Mouse (Mus musculus) B cell, adult 2 months (primary cell): ENCODE data around the gene Msmb.
"Not testable (repeated sequence)": the region's sequence is repeated elsewhere in the genome, so short reads cannot be mapped to it uniquely, and the experiment has no call there.

Experiments
- DNase-seq, 2 experiments: peaks; one replicate each; pipeline ENCODE4 v3.0.0; 2022

Msmb gene

DNA sequence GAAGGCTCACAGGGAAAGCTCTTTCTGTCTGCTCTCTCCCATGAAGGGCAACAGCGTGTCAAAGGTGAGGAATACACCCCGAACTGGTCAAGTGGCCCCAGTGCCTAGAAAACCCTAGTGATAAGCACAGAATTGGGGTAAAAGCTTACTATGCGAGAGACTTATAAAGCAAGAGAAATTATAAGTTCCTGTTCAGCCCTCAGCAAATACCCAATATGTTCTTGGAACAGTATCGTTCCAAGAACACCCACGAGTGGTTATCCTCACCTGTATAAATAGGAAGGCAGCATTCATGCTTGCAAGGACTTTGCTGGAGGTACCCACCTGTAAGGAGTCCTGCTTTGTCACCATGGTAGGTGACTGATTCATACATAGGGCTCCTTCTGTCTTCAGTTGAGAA is at the start of gene Msmb:
Gene Msmb (plus strand): TSS at position 301 of the 400 bp plus-strand sequence.
- no peak for DNase-seq

GRCm38 (mm10) chr14:32093018-32093417 is 48.8 kb upstream of the Msmb start:
- DNase-seq, result no peak

DNA sequence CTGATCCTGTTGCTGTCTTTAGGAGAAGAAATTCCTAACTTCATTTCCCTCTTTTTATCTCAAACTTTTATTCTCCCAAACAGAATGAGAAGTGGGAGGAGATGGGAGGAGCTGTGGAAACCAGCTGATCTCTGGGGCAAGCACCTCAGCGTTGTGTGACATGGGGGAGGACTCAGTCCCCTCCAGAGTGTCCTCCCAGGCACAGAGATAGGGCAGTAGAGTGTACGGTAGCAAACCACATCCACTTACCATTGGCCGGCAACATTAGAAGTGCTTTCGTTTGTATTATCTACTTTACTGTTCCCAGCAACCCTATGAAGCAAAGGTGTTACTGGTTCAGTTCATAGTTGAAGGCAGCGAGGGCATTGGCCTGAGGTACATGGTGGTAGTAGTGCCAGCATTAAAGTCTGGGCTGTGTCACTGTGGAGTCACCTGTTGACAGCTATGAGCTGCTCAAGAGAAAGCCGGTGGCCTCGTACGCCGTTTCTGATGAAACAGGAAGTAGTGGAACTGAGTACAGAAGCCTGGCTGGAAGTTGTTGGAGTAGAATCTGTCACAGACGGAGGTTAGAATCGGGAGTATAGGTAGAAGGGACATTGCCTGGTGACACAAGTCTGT is 48.2 kb upstream of the Msmb start:
- no peak for DNase-seq

DNA sequence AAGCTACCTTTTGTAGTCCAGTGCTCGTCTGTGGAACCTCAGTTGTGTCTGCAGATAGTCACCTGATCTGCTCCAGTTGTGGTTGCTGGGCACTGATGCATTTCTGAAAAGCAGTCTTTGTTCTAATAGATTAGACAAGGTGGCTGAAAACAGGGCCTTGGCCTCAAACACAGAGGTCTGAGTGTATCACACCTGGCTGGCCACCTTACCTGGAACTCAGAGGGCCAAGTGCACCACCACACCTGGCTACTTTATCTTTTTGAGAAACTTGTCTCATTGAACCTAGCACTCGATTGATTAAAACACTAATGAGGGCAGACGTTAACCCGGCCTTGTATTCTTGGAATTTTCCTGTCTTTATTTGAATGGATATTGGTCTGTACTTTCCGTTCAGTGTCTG is 46.2 kb upstream of the Msmb start:
- no peak for DNase-seq

GRCm38 (mm10) chr14:32096740-32097139 is 45.1 kb upstream of the Msmb start:
- DNase-seq, result no peak

- DNase-seq, result no peak
Observed at GRCm38 (mm10) chr14:32097691-32098090, 44.1 kb upstream of the Msmb start.

- DNase-seq, result no peak
Observed at GRCm38 (mm10) chr14:32098951-32099350, 42.9 kb upstream of the Msmb start.

DNA sequence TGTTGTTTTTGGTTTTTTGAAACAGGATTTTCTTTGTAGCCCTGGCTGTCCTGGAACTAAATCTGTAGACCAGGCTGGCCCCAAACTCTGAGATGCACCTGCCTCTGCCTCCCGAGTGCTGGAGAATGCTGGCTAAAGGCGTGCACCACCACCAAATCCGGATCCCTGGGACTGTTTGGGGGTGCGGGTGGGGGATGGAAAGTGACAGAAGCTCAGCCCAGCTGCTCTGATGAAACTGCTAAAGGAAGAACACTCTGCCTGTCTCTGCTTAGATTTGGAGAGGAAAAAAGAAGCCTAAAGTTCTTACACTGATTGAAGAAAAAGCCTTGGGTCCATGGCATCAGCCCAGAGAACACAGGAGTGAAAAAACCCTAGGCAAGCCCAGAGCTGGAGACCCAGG is 38.3 kb upstream of the Msmb start:
- no peak for DNase-seq

GRCm38 (mm10) chr14:32105663-32106062 is 36.2 kb upstream of the Msmb start:
- DNase-seq, result no peak

DNA sequence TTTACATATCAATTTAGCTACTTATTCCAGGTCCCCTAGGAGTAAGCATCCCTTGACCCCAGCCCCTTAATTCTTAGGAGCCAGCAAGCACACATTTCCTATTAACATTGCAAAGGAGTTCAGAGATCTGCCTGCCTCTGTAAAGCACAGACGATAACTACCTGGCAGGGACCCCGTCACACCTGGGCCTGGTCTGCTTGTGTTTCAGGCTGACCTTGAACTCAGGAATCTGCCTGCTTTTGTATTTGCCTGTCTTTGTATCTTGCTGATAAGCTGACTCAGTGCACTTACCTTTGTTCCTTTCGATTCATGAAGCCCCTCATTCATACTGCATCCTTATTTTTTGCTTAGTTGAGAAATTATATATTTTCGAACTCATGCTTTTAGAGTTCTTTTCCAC is 34.9 kb upstream of the Msmb start:
- no peak for DNase-seq

DNA sequence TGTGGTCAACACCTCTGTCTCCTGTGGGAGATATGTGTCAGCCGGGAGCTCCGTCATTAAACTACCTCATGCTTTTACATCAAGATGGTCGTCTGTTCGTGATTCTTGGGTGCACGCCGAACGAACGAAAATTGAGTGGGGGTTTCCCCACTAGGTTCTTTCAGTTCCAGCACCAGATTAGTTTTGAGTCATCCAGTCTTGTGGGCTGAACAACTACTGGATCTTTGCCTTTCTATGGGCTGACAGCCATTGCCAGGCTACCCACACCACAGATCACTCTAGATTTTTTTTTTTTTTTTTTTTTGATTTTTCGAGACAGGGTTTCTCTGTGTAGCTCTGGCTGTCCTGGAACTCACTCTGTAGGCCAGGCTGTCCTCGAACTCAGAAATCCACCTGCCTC is 29.7 kb upstream of the Msmb start:
- DNase-seq, result not testable (repeated sequence)

- DNase-seq, result no peak
Observed at GRCm38 (mm10) chr14:32120940-32121919, 20.6 kb upstream of the Msmb start.

DNA sequence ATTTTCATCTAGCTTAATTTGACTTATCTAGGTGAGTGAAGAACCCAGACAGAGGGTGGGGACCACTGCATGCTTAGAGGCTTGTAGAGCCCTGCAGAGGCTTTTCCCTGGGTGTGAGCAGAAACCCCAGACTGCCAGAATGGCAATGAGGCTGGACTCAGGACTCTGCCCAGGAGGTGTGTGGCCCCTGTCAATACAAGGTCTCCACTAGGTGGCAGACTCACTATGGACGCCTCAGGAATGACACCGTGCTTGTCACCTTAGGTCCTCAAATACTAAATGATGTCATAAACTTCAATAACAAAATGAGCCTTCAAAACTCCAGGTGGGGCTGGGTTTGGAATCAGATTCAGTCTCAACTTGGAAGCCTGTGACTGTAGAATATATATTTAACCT is 19.9 kb upstream of the Msmb start:
- peak; percentile 51 to 60 for DNase-seq

DNA sequence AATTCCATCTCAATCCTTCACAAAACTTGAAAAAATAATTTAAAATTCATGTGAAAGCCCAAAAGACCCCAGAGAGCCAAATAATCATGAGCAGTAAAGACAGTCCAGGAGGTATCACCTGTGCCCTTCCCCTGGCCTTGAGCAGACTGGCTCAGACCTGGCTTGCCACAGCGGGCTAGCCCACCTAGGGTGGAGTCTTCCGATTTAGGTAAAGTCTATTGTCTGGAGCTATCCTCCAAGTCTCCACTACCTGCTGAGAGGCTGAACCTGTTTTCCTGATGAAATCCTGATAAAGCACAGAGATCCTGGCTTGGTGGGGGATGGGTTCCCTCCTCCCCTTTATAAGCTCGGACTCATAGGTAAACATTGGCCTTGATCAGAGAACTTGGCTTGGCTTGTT is 17.6 kb upstream of the Msmb start:
- no peak for DNase-seq

GRCm38 (mm10) chr14:32125256-32125655 is 16.6 kb upstream of the Msmb start:
- DNase-seq, result not testable (repeated sequence)

DNA sequence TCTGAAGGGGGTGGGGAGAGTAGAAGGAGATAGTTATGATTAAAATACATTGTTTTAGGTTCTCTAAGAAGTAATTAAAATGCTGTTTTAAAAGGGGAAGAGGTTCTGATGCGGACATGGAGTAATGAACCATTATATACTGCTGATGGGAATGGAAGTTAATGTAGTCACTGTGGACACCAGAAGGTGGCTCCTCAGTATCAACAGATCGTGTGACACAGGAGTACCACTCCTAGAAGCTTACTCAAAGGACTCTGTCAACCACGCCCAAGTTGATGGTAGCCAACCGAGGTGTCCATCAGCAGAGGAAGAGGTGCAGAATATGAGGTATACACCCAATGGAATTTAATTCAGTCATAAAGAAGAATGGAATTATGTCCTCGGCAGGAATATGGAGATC is 13.4 kb upstream of the Msmb start:
- DNase-seq, result no peak

DNA sequence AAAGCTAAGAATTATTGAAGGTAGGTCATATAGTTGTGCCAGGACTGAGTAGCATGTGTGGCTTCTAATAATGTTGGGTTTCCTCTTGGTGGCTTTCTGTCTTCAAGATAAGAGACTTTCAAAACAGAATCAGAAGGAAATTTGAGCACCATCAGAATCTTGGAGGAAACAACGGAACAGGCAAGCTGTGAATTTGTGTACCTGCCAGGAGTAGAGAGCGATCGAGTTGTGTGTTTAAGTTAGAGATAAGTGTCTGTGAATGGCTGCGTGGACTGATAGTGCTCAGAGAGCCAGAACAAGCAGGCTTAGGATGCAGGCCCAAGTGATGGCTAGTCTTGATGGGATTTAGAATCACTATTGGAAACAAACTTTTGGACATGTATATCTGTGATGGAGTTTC is 10.0 kb upstream of the Msmb start:
- no peak for DNase-seq

- no peak for DNase-seq
Observed at GRCm38 (mm10) chr14:32134293-32134692, 7.5 kb upstream of the Msmb start.

- not testable (repeated sequence) for DNase-seq
Observed at GRCm38 (mm10) chr14:32136467-32136866, 5.4 kb upstream of the Msmb start.

GRCm38 (mm10) chr14:32140359-32140965 is 1.4 kb upstream of the Msmb start:
- no peak for DNase-seq

DNA sequence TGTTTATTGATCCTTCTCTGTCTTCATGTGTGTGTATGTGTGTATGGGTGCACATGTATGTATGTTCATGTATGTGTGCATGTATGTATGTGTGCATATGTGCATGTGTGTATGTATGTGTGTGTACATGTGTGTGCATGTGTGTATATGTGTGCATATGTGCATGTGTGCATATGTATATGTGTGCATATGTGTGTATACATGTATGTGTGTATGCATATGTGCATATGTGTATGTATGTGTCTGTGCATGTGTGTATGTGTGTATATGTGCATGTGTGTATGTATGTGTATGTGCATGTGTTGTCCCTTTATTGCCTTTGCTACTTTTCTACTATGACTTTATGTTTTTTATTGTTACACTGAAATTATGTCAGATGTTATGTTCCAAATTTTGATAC is 2.9 kb downstream of the Msmb start:
- no peak for DNase-seq

GRCm38 (mm10) chr14:32145401-32145800 is 3.6 kb downstream of the Msmb start:
- DNase-seq, result no peak

GRCm38 (mm10) chr14:32145809-32146511 is 4.1 kb downstream of the Msmb start:
- no peak for DNase-seq
